Mouse (Mus musculus) heart, adult 8-10 months (tissue): ENCODE results near the gene Siglecg. TPM values are rescaled to one million over a fixed set of nuclear protein-coding genes. Genes with fewer than 3 reads are reported as not detected.
"Not testable (repeated sequence)": the region's sequence is repeated elsewhere in the genome, so short reads cannot be mapped to it uniquely, and the experiment has no call there.

Source experiments
- DNase-seq: peaks from one replicate; pipeline ENCODE4 v3.0.0; 2022; ENCODE audit warnings: low spot score
- total RNA-seq, 4 experiments: library from RNA; stranded (reverse); gene quantifications; 2 replicates each; pipeline ENCODE4 v1.2.4; 2022

Siglecg gene
- total RNA-seq: under 1 TPM; 0.06 to 0.69 (median 0.15) TPM

GRCm38 (mm10) chr7:43408131-43408553 lies at the start of gene Siglecg:
TSS of gene Siglecg (plus strand) at chr7:43408204.
- DNase-seq: no peak

DNA sequence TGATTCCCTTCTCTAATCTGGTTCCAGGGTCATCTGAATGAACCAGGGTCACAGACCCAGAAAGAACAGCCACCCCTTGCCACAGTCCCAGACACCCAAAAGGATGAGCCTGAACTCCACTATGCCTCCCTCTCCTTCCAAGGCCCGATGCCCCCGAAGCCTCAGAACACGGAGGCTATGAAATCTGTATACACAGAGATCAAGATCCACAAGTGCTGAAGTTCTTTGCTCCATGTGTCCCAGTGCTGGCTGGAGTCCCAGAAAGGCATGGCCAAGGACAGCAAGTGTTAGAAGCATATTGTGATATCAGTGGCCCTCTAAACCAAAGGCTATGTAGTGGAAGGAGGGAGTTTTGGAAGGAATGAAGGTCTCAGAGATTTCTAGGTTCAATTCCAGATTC lies 49.4 kb upstream of the Siglecg start:
- no peak for DNase-seq

DNA sequence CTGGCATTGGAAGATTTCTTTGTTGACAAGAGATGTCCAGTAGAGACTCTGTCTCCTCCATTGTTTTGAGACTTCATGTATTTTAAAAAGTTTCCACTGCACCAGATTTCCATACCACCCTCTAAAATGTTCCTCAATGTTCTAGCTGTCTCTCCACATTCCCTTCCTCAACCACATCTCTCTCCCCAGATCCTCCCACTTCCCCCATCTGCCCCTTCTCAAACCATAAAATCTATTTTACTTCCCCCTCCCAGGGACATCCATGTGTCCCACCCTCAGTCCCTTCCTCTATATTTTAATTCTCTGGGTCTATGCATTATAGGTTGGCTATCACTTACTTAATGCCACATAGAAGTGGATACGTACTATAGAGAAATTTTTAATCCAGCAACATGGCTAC lies 46.6 kb upstream of the Siglecg start:
- DNase-seq: no peak

DNA sequence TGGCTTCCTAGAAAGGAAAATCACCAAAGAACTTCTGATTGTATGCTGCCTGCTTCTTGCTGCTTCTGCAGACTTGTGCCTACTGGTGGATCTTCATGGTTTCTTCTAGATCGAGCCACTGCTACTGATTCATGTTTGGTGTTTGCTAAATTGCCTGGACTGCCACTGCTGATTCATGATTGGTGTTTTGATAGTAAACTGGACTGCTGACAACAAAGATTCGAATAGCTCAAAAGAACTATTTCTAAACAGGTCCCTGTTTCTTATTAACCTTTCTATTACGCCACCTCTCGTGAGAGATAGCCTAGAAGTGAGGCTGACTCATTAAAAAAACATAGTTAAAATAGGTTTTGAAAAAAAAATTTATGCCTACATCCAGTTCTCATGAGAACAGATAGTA lies 46.0 kb upstream of the Siglecg start:
- no peak for DNase-seq

GRCm38 (mm10) chr7:43378226-43378625 lies 29.8 kb upstream of the Siglecg start:
- no peak for DNase-seq

- DNase-seq: peak; percentile 13
Measured at GRCm38 (mm10) chr7:43392349-43393121, 15.5 kb upstream of the Siglecg start.

DNA sequence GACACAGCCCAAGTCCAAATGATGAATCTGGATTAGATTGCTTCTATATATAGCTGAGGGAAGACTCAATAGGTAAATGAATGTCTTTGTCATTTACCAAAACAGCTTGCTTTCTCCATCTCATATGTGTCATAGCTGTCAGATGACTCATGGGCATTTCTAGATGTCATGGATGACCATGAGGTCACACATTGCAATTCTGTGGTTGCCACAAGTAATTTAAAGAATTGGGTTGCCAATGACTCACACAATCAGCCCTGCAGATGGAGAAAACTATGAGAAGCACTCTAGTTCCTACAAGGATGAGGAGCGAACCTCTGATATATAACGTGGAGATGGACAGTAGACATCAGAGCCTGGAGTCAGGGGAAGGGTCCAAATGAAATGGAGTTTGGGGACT lies 8.5 kb upstream of the Siglecg start:
- DNase-seq: no peak

DNA sequence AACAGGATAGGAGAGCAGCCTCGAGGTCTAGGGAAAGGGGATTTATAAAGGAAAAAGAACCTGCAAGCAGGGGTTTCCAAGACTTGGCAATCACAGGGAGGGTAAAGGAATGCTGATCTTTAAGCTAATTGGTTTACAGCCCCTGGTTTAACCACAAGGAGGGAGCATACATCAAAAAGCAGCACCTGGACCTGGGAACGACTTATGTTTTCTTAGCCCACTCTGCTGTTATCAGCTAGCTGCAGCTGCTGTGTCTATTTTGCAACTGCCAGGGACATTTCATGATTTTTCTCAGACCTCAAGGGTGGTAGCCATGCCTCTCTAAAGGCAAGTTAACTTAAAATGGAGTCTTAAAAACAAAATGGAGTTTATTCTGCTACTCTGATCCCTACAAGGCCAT lies 5.3 kb upstream of the Siglecg start:
- DNase-seq: no peak

- no peak for DNase-seq
Measured at GRCm38 (mm10) chr7:43407573-43407972, 431 bp upstream of the Siglecg start.

DNA sequence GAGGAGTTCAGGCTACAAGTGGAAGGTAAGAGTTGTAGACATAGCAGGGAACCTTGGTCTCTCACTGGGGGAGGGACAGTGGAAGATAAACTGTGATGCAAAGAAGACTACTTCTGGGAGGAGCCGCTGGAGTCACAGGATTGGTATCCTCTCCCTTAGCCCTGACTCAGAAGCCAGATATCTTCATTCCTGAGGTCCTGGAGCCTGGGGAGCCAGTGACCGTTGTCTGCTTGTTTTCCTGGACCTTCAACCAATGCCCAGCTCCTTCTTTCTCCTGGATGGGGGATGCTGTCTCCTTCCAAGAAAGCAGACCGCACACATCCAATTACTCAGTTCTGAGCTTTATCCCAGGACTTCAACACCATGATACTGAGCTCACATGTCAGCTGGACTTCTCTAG lies 1.1 kb downstream of the Siglecg start:
- DNase-seq: no peak

DNA sequence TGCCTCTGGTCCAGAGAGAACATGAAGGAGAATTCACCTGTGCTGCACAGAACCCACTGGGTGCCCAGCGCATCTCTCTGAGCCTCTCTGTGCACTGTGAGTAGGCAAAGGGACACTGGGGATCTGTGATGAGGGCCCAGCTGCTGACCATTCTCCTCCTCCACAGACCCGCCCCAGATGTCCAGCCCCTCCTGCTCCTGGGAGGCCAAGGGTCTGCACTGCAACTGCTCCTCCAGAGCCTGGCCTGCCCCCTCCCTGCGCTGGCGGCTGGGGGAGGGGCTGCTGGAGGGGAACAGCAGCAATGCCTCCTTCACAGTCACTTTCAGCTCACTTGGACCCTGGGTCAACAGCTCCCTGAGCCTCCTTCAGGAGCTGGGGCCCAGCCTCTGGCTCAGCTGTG lies 3.7 kb downstream of the Siglecg start:
- DNase-seq: not testable (repeated sequence)

DNA sequence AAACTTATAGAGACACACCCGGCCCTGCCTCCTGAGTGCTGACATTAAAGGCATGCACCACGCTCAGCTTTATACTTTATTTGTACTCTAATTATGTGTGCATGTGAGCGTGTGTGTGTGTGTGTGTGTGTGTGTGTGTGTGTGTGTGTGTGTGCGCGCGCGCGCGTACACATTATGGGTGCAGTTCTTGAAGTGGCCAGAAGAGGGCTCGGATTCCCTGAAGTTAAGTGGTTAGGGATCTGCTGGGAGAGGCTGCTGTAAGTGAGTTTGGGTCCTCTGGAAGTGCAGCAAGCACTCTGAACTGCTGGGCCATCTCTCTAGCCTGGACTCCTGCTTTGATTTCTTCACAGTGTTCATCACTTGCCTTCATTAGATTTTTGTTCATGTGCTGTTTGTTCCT lies 9.3 kb downstream of the Siglecg start:
- DNase-seq: no peak

DNA sequence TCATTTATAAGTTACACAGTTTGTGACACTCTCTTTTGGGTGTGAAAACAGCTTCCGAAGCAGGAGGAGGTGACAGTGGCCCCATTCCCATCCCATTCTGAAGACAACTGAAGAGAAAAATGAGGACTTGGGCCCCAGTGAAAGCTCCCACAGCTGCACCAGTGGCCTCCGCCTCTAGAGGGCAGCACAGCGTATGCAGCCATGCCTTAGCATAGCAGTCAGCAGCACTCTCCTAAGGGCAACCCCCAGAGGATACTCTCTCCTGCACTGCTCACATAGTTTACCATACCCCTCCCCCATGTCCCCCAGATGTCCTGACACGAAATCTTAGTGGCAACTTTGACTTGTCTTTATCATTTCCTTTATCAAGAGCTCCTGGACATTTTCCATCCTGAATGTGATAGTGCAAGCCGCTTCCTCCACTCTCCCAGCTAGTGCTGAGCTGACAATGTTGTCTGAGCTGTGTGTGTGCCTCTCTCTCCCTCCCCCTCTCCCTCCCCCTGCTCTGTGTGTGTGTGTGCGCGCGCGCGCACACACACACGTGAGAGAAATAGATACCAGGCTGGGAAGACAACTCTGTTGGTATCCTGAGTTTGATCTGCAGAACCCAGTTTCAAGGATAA lies 15.1 kb downstream of the Siglecg start:
- DNase-seq: peak; percentile 79

DNA sequence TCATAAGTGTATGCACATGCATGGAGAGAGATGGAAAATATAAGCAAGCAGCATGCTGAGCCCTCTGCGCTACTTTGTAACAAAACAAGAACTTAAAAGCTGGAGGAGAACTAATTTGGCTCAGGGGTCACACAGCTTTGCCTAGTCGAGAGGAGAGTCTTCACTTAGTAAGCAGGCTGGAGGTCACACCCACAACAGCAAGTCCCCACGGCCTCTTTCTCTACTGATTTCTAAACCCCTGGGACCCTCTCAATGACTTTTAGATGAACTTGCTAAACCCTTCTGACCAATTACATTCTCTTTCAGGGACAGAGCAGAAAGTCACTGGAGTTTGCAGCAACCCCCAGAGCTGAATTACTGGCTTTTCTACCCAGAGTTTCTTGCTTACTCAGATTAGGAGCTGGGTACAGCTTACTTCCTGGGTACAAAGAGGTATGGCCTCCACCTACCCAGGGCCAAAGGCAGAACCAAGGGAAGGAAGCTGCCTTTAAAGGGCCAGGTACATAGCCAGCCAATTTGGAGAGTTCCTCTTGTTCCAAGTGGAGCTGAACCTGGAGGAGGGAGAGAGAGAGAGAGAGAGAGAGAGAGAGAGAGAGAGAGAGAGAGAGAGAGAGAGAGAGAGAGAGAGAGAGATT lies 16.1 kb downstream of the Siglecg start:
- DNase-seq: no peak

DNA sequence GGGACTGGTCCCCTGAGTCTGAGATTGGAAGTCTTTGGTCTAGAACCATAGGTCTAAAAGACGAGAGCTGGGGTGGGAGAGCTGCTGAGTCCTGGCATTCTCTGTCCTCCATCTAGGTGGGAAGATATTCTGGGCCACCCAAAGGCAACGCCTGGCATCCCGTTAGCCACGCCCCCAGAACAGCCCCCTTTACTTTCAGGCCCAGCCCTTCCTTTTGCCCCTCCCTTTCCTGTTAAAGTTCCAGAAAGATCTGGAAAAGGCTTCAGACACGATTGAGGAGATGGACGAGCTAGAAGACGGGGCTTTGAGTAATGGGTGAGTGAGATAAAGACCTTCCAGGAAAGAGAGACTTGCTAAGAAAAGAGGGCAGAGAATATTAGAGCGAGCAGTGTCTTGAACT lies 19.4 kb downstream of the Siglecg start, which contains the start of gene Lim2:
Lim2 (plus strand) TSS at position 265 of the 400 bp plus-strand sequence.
- no peak for DNase-seq

- DNase-seq: no peak
Measured at GRCm38 (mm10) chr7:43429500-43429899, 21.5 kb downstream of the Siglecg start.

DNA sequence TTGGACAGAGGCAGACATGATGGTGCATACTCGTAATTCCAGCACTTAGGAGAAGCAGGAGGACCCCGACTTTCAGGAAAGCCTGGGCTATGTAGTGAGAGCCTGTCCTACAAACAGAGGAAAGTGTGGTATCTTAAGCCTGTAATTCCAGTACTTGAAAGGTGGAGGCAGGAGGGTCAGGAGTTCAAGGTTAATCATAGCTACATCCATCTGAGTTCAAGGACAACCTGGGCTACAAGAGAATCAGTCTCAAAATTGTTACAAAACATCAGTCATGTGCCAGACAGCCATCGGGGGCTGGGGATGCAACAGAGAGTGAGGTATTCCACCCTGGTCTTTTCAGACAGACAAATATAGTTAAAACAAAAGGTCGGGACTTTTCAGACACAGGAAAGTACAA lies 24.9 kb downstream of the Siglecg start:
- DNase-seq: no peak

DNA sequence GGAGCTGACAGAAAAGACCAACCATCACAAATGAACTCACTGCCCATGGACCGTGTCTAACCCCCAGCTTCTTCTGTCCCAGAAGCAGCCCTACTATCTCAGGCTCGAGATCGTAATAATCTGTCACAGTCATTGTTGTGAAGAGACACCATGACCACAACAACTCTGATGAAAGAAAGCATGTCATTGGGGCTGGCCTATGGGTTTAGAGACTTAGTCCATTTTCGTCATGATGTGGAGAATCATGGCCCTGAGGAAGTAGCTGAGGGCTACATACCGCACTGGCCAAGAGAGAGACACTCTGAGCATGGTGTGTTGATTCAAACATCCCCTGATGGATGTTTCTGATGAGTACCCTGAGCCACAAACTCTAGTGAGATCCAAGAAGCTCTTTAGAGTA lies 26.7 kb downstream of the Siglecg start:
- no peak for DNase-seq

DNA sequence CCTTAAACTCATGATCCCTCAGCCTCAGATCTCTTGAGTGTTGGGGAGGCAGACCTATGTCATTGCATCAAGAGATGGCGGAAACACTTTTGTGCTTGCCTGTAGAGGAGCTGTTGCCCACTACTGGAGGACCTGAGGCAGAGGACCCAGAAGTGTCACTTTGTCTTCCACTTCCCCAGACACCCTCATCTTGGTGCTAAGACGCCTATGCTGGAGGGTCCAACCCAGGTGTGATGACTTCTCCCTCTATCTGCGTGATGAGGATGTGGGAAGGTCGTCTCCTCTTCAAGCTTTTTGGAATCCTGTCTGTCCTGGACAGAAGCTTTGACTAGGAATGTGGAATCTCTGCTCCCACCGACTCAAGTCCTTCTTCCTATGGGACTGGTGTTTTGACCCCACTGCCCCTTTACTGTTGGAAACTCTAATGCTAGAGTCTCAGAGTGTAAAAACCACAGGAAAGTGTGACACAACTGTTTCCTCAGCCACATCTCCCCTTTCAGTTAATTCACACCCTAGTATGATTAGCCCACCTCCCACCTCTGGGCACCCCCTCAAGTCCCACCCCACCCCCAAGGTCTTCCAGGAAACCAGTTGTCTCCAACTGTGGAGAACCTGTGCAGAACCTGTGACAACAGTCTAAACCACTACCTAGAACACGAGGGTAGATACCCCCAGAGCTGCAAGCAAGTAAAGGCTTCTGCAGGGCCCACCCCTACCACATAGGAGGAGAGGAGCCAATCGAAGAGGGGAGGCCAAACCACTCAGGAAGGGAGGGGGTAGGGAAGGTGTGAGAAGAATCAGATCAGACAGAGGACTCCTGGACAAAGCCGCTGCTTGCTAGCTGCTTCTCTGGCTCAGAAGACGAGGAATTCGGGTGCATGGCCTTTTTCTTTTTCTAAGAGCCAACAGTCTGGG lies 28.6 kb downstream of the Siglecg start, which contains the start of gene Nkg7:
Nkg7 (plus strand) TSS at position 733 of the 915 bp plus-strand sequence.
- no peak for DNase-seq

DNA sequence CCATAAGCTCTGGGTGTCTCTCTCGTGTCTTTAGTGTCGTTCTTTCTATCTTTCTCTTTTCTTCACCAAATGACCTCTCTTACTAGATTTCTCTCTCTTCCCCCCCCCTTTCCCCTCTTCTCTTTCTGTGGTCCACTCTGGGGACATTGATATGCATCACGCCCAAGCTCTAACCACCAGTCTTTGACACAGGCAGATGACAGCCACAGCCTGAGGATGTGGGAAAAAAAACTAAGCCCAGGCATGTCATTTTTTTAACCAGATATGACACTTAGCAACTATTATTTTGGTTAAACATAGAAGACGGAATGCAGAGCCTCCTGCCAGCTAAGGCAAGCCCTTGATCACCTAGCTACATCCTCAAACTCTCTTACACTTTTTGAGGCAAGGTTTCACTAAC lies 30.6 kb downstream of the Siglecg start:
- no peak for DNase-seq

DNA sequence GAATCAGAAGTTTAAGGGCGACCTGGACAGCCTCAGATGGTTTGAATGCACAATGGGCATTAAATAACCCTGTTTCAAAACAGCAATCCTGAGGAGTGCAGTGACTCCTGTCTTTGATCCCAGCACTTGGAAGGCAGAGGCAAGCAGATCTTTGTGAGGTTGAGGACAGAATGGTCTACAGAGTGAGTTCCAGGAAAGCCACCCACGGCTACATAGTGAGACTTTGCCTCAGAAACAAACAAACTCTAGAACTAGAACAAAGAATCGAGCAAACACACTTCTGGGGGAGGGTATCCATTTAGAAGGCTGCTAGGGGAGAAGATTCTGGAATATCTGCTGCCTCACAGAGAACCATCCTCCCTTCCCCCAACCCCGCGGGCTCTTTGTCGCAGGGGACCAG lies 32.5 kb downstream of the Siglecg start, which contains the start of gene Cldnd2:
Cldnd2 (plus strand) TSS at position 301 of the 400 bp plus-strand sequence.
- DNase-seq: no peak

GRCm38 (mm10) chr7:43441071-43441470 lies 33.1 kb downstream of the Siglecg start:
- no peak for DNase-seq
